Mouse (Mus musculus) erythroblast, adult 5-6 weeks (primary cell): ENCODE results near the gene Slbp. TPM values are rescaled to one million over a fixed set of nuclear protein-coding genes. Genes with fewer than 3 reads are reported as not detected.

Experiments used
- ATAC-seq: replicated peaks from 2 replicates; pipeline ENCODE4 v1.8.0; 2016; ENCODE audit warnings: moderate number of reproducible peaks, mild to moderate bottlenecking, moderate TSS enrichment, inconsistent platforms; ENCODE audit not compliant: poor library complexity, low FRiP score, severe bottlenecking
- total RNA-seq, 2 experiments: library from RNA; stranded (forward) in 1 of 2; stranded (reverse) in 1 of 2; fragments of 150-400 nt in 1 of 2; fragments of 200-764, 138-1000 nt in 1 of 2; gene quantifications; 2 replicates each; pipeline versions ENCODE4 v1.2.3 to v1.2.4; 2015 to 2017; ENCODE audit warnings: low replicate concordance in 2 of 2

The Slbp gene
- total RNA-seq, 2 experiments from 2014 or later: 133 to 192 TPM

DNA sequence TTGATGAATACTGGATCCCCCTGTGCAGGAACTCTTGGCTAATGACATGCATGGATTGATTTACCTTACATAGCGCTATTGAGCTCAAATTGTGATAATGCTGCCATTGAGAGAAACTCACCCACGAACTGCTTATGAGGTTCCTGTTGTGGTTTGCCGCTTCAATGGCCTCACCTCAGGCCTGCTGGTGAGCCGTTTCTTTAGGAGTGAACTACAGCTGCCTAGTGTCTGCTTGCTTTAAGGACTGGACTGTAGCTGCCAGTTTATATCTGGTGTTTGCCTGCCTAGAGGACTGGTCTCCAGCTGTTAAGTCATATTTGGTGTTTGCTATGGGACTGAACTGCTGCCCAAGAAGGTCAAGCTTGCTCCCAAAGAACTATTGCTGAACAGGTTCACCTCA is 30.6 kb upstream of the Slbp start:
- no peak for ATAC-seq

DNA sequence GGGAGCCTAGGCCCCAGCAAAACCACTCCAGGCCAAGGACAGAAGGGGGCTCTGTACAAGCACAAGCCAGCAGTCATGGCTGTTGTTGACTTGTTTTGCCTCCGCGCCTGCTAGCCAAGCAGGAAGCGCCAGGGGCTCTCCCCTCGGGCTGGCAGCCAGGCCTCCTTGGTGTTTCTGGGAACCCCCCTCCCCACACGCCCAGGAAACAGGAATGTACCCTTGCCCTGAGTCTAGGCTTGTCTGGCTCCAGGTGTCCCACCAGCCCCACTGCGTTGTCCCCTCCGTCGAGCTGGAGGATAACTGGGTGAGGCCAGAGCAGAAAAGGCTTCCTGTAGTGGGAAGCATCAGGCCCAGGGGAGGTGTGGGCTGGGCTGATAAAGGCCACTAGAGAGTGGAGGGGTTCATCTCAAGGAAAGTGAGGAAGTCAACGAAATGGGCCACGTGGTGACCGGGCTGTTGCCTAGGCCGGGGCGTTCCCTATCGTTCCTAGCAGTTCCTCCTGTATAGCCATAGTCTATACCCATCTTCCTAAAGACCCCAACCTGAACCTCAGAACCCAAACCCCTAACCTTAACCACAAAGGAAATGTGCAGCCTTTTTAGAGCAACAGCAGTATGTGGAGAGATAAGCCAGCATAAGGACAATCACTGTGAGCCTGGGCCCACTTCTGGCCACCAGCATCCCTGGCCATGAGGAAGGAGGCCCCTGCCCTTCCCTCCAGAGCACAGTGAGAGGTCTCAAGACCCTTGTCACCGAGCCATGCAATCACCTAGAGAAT is 29.4 kb upstream of the Slbp start:
- ATAC-seq: no peak

DNA sequence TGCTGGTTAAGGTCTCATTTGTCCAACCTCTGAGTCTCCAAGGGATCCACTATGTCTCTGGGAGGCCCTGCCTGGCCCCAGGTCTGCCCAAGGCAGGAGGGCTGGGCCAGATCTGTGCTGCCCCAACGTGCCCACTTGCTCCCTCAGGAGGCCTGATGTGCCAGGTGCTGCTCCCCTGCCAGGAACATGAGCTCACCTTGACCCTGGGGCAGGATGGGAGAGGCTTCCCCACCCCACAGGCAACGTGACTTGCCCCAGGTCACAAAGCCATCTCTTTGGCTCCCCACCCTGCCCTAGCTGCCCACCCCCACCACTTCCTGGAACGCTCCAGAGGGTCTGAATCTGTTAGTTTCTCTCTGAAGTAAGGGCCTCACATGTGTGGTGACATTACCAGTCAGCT is 28.7 kb upstream of the Slbp start:
- no peak for ATAC-seq

DNA sequence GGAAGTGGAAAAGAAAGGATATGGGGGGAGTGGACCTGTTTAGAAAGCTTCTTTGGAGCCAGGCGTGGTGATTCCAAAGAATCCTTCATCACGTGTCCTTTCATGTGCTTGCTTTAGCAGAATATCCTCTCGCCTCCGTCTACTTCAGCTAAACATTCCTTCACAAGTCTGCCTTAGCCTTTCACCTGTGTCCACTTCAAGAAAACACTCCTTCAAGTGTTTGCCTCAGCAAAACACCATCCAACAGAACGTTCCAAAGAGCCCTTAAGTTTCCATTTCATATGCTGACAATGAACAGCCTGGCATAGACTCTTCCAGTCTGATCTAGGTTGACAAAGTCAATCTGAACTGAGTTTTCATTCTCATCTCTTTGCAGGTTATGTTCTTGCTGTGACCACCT is 25.9 kb upstream of the Slbp start:
- no peak for ATAC-seq

DNA sequence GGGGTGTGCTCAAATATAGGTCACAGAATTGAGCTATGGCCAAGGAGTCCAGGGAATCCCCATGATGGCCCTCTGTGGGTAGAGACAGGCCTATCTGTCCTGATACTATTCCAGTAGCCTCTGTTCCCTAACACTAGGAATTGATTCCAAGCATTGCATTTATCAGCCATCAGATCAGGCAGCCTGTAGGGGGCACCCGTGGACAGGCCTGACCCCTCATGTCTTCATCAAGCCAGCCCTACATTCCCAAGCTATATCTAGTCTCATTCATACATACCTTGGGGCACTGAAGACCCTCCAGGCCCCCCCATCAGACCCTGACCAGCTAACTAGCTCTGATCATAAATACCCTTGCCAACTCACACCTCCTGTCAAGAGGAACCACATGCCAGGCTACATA is 23.6 kb upstream of the Slbp start:
- ATAC-seq: no peak

DNA sequence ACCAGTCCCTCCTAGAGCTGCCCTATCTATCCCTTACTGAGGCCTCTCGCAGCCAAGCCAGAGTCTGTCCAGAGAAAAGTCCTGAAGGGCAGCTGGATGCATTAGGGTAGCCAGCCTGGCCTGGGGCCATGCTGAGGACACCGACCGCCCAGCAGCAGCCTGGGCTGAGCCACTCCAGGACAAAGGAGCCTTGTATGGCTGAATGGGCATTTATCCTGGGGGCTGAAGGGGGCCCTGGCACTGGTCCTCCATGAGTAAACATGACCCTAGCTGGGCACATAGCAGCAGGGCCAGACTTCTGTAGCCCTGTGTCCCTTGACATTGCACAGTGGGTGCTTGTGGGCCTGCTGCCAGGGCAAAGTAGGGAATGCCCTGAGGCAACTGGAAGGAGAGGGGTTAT is 22.1 kb upstream of the Slbp start:
- ATAC-seq: 0 out of 2 replicates have a peak, but pooled peaks have one; percentile 11

DNA sequence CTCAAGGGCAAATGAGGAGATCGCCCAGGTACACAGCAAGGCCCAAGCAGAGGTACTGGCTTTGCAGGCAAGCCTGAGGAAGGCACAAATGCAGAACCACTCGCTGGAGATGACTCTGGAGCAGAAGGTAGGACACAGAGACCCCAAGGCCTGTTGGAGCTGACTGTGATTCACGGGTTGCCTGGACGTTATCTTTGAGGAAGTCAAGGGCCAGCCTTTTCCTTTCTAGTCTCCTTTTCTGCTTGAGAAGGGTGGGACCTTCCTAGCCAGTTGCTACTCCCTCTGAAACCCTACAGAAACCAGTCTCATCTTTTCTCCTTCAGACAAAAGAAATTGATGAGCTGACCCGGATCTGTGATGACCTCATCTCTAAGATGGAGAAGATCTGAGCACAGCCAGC is 19.3 kb upstream of the Slbp start:
- no peak for ATAC-seq

DNA sequence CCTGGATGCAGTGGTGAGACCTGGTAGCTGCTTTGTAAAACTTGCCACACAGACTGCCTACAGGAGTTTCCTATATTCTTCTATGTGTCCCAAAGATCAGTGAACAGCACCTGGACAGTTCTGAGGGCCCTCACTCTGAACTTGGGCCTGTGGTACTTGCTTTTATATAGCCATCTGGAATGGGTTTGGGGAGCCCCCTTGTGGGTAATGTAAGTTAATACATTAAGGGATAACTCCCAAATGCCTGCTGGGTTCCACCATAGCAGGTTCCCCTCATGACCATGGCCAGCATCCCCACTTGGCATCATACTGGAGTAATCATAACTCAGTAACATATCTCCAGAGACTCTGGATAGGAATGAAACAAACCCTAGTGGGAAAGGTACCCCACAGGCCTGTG is 15.8 kb upstream of the Slbp start:
- ATAC-seq: peak; percentile 66

DNA sequence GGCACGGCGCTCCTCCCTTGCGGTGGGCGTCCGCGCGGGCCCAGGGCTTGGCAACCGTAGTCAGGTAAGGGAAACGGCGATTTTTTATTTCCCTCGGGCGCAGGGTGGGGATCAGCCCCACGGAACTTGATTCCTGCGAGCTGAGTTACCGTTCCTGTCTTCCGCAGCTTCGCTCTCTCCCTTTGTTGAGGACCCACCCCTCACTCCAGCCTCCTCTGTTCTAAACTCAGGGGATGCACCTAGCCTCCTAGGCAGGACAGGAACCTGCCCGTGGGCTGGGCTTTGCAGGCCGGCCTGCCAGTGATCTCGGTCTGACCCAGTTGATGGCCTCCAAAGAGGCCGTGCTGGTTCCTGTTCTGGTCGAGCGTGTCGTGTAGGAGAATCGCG is 6.3 kb upstream of the Slbp start:
- ATAC-seq: peak; percentile 5; the same call in 1 of the 2 replicates

DNA sequence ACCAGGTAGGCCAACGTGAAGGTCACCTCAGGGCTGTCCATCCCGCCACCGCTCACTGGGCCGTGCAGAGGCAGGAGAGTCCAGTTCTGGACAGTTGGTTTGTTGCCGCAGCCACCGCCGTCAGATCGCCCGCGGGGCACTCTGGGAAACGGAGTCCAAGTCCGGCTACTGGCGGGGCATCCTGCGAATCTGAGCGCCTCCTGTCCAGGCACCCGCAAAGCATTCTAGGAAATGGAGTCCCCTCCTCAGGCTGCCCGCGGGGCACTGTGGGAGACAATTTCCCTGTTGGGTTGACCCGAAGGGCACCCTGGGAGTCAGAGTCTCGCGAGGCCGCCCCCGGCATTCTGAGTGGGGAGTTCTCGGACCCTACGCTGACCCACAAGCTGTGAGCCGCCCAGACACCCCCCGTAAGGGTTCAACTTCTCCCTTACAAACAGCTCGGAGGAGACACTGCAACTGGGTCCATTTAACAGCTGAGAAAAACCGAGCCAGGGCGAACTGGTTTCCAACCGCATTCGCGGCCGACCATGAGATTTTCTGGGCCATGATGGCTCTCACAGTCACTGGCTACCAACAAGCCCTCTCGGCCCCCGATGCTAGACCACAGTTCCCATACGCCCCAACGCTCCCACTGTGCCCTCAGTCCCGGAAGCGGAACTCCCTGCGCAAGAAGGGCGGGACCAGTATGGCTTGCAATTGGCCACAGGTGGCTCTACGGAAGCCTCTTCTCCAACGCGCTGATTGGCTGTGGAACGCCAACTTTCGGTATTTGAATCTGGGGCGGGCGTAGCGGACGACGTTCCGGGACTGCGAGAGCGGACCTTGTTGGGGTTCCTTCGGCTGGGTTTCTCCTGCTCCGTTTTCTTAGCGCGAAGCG is 5.7 kb upstream of the Slbp start, which contains the start of the genes Tacc3 and Tmem129:
Gene Tacc3 (plus strand): TSS at position 342 of the 877 bp plus-strand sequence.
Gene Tmem129 (minus strand): TSS at position 630 of the 877 bp plus-strand sequence.
- peak; percentile 85 for ATAC-seq

DNA sequence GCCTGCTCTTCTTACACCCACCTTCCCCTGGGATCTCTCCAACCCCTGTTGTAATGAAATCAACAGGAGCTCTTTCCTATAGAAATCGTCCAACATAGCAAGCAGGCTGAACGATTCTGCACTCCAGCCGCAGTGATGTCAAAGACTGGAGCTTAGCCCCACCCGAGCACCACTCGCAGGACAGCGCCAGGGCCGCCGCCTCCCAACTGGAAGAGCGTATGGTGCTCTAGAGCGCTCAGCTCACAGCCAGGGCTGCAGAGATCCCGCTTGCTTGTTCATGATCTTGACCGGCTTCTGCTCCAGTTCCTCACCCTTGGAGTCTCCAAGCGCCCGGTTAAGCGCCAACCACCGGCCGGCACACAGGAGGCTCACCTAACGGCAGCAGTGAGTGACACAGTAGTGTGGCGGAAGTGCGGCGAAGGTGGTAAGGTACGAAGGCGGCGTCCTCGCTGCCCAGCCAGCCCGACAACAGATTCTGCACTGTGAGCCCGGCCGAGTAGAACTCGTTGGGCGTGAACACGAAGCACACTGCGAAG is 4.9 kb upstream of the Slbp start:
- peak; percentile 53 for ATAC-seq

DNA sequence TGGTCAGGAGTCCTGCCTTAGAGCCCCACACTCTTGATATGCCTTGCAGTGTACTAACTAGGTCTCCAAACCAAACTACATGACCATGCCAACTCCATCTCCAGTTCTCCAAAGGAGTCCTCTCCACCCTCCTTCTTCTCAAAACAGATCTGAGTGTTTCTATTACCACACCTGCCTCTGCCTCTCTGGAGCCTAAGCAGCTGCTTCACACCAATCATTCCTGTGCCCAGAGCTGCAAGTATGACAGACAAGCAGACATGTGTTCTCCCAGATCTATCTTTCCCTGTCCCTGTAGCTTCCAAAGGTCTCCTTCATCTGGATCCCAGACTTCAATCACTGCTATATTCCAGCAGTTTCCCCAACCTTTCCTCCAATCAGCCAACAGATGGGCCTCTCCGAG is 4.4 kb upstream of the Slbp start:
- no peak for ATAC-seq

DNA sequence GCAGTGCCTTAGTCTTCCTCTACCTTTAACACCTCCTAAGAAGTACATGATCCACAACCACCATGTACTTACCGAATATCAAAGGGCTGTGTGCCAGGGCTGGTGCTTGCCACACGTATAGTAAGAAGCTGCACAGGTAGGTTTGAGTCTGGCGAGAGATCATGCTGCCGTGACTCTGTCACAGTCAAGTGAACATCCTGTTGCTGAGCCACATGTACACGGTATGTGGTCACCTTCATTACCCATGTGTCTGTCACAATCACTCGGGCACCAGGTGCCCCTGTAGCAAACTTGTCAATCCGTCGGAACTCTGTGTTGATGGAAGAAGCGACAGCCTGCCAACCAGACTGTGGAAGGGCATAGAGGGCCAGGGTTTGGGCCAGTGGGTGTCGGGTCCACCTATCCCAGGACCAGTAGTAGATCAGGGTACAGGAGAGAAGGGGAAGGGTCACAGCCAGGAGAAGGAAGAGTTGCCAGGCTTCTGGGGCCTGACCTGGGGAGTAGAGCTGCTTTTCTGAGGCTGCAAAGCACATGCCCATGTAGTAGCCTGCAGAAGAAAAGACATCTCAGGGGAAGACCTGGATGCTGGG is 3.0 kb upstream of the Slbp start:
- no peak for ATAC-seq

DNA sequence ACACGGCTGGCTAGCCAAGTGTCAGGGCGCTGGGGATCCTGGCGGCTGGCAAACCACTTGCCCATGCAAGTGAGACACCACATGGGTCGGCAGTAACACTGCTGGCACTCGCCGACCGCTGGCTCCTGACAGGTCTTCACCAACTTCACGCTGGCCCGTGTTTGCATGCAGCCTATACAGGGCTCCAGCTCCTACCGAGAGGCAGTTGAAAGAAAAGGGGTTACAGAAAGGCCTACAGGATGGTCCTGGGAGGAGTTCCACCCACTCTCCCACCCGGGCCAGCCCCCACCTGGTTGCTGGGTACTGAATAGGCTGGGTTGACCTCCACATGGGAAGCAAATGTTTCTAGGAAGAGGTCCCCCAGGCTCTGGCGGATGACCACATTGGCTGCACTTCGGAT is 2.0 kb upstream of the Slbp start:
- ATAC-seq: no peak

DNA sequence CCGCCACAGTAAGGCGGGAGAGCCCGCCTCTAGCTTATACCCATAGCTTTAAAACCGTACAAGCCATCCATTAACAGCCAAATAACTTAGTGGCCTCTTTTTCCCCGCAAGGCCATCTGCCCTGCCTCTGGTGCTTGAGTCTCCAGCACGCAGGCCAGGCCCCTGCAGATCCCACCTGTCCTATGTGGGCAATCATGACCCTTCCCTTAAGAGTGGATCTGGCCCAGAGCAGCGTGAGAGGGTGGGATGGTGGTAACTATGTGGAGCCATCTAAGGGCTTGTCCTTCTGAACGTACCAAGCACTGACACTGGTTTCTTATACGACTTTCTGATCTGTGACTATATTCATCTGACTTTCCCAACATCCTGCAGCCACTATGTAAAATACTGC is 404 bp upstream of the Slbp start:
- ATAC-seq: no peak

DNA sequence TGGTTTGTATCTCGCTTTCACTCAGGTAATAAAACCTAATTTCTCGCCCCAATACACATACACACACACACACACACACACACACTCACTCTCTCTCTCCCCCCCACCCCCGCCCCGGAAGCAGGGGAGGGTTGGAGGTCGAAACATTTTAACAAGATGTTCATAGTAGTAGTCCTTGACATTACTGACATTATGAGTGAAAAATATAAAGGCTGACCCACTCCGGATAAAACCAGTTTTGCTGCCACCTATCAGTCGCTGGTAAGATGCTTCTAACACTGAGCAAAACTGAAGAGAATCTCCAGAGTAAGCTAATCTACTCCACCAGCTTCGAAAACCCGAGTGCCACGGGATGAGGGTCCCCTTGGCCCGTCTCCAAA is 843 bp downstream of the Slbp start:
- ATAC-seq: no peak

DNA sequence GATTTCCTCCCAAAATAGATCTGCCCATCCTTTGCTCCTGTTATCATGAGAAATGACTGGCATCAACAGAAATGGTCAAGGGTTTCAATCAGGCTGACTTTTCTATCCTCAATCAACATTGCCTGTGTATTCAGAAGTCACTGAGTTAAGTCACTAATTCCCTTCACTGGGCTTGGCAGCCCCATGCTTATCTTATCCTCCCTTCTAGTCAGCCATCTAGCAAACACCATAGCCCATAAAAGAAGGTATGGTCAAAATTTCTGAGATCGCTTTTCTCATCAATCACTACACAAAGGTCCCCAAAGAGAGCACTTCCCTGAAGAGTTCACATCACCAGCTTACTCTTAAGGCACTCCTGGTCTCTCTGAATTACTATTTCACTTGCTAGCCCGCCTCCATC is 1.4 kb downstream of the Slbp start:
- no peak for ATAC-seq

DNA sequence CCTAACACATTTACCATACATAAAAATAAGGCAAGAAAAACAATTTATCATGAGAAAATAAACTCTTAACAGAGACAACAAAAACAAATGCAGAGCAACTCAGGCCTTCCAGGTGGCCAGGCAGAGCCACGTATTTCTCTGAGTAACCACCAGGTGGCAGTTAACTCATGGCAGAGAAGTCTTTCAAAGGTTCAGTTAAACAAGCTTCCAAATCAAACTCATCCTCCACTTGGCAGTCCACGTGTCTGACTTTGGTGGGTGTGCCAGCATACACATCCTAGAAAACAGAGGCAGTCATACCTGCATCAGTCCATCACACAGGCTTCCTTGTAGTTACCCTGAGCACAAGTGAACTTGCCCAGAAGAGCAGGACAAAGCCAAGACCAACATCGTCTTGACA is 11.7 kb downstream of the Slbp start:
- peak; percentile 83 for ATAC-seq

DNA sequence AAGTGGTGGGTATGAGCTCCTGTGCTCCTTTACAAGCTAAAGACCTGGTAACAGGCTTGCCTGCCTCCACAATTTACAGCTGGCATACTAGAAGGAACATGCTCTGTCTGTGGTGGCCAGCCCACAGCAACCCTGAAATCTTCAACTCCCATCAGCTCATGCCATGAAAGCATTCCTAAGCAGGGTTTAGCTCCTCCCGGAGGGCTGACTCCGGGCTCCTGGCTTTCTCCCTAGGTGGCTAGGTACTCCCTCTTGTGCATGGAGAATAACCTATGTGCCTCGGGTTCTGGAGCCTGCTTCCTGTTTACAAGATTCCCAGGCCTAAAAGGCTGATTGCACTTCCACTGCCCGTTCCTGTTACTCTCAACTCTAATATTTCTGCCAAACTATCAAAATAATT is 13.5 kb downstream of the Slbp start:
- no peak for ATAC-seq

DNA sequence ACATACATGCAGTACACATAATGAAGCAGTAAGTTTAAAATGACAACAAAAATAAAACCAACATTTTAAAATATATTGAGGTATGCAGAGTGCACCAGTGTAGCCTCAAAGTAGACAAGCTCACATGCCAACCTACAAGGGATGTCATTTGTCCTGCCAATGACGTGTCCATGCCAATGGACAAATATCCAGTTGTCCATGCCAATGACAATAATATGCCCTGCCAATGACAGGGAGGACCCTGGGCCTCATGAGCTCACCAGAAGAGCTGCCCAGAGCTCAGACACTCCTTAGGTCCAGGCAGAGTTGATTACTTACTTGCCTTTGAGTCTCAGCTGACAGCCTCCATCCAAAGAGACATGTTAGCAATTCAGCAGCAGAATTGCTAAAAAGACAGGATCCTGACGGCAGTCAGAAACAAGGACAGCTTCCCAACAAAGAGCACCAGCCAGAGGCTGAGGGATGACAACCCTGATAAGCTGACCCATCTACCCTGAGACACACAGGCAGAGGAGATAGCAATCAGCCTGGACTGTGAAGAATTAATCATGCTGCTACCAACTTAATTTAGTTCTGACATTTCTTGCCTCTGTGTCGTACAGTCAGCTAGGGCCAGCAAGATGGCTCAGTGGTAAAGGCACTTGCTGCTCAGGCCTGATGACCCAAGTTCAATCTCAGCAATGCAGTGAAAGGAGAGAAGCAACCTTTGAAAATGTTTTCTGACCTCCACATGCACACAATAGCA is 14.6 kb downstream of the Slbp start:
- no peak for ATAC-seq
